ENCODE assay signal across 12 mouse cellular contexts in the genomic region with DNA sequence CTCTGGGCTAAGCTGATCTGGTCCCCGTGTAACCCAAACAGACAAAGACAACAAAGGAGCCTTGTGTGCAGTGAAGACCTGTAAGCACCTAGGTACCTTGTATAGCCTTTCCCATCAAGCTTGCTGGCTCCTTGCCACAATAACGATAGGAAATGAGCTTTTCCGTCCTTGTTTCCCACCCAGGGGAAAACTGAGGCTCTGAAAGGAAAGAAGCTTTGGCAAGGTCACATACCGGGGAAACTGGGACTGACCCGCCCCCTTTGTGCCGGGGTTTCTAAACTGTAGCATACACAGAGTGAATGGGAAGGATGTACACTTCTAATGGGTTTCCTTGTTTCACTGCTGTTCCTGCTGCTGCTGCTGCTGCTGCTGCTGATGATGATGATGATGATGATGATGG. TPM values are rescaled to one million over a fixed set of nuclear protein-coding genes. Genes with fewer than 3 reads are reported as not detected.
DNase-seq lines count a peak whose midpoint lies in the region; ATAC-seq lines count a peak whose summit lies in the region.
"Had no signal": no experiment of that assay in that cellular context is flagged by ENCODE, and none has a peak within 500 bp of the region (broad histone marks: within the 10 kb centered on the region; RNA-seq: fewer than 3 reads in every experiment).

No protein-coding gene starts in this region.

- no peak overlapping the region for H3K4me3 ChIP-seq in liver, embryonic 11.5 days (ENCODE audit: low read depth, low read length)
- no peak overlapping the region for H3K4me3 ChIP-seq in midbrain, embryonic 14.5 days (replicated peaks; ENCODE audit: low read depth, low read length)

- DNase-seq in embryo, embryonic 10.5 days (ENCODE audit: low spot score) = peak; percentile 19
- no peak for DNase-seq in embryo, embryonic 10 days (ENCODE audit: low spot score)
- DNase-seq in ZHBTc4 (ENCODE audit: low read depth, low spot score) = peak; percentile 44
- peak; percentile 43 for DNase-seq in heart, postnatal 4 days
- DNase-seq in kidney, postnatal 14 days = peak; percentile 66
- DNase-seq in liver, embryonic 11.5 days (ENCODE audit: low spot score) = no peak
- no peak for DNase-seq in midbrain, embryonic 14.5 days
- DNase-seq: cerebellum, adult 2 months; spleen, adult 18-20 months had no signal

- 64% methylated on average over 6 of the region's 6 CpGs for WGBS in liver, embryonic 11.5 days
- WGBS in midbrain, embryonic 14.5 days = 66% methylated on average over 6 of the region's 6 CpGs

- H3K9ac ChIP-seq in liver, embryonic 11.5 days (ENCODE audit: low read depth, low read length) = no peak overlapping the region
- H3K9ac ChIP-seq in midbrain, embryonic 14.5 days (replicated peaks; ENCODE audit: low read length) = no peak overlapping the region

- H3K36me3 ChIP-seq in liver, embryonic 11.5 days (ENCODE audit: control insufficient read depth, insufficient read depth, low read length) = no peaks in the 10 kb centered on the region
- H3K36me3 ChIP-seq in midbrain, embryonic 14.5 days (ENCODE audit: control insufficient read depth, insufficient read depth, low read length) = no peaks in the 10 kb centered on the region

- no peak for ATAC-seq in liver, embryonic 11.5 days (replicated peaks; ENCODE audit: low FRiP score)
- no peak for ATAC-seq in erythroid progenitor cell, adult 5-6 weeks (replicated peaks; ENCODE audit: low FRiP score, poor library complexity, severe bottlenecking)
- ATAC-seq in midbrain, embryonic 14.5 days (ENCODE audit: low FRiP score, low TSS enrichment) = no peak

- H3K4me2 ChIP-seq in liver, embryonic 11.5 days = no peak overlapping the region
- H3K4me2 ChIP-seq in midbrain, embryonic 14.5 days (ENCODE audit: low read length) = no peak overlapping the region

- no peaks in the 10 kb centered on the region for H3K27me3 ChIP-seq in liver, embryonic 11.5 days (replicated peaks; ENCODE audit: control insufficient read depth, insufficient read depth, low read length)
- no peaks in the 10 kb centered on the region for H3K27me3 ChIP-seq in midbrain, embryonic 14.5 days (ENCODE audit: control insufficient read depth, insufficient read depth, low read length)

- H3K4me1 ChIP-seq in liver, embryonic 11.5 days (replicated peaks; ENCODE audit: control insufficient read depth, insufficient read depth, low read length) = peaks cover 10% of the 10 kb centered on the region
- H3K4me1 ChIP-seq in midbrain, embryonic 14.5 days (ENCODE audit: control insufficient read depth, insufficient read depth, low read length) = peaks cover 7% of the 10 kb centered on the region; the same call in 1 of the 2 replicates

- H3K27ac ChIP-seq in liver, embryonic 11.5 days (ENCODE audit: low read depth, low read length) = no peak overlapping the region
- no peak overlapping the region for H3K27ac ChIP-seq in midbrain, embryonic 14.5 days (replicated peaks; ENCODE audit: low read depth, low read length)

- no peaks in the 10 kb centered on the region for H3K9me3 ChIP-seq in liver, embryonic 11.5 days (ENCODE audit: control insufficient read depth, low read length)
- H3K9me3 ChIP-seq in midbrain, embryonic 14.5 days (ENCODE audit: control insufficient read depth, low read length) = no peaks in the 10 kb centered on the region

RNA-seq across cellular contexts. Expression of gene Rbp2, which starts 12.1 kb away (rescaled TPM):
- not detected for total RNA-seq in heart, postnatal 4 days (2021)
- polyA plus RNA-seq in liver, embryonic 11.5 days (2014; fragmentation: Nextera tagmentation; extraction: Ambion mirVana) = 1.9 and 2.9 TPM in 2 replicates
- not detected in 2 replicates for total RNA-seq in erythroid progenitor cell, adult 5-6 weeks (2015; ENCODE audit: low replicate concordance)
- total RNA-seq in erythroid progenitor cell, adult 5-6 weeks (2017; ENCODE audit: low replicate concordance) = not detected in 2 replicates
- not detected in 2 replicates for polyA plus RNA-seq in midbrain, embryonic 14.5 days (2014; fragmentation: Nextera tagmentation; extraction: Ambion mirVana)
- total RNA-seq: hematopoietic stem cell, adult 5-6 weeks; liver, adult 2 months had no signal
- polyA plus RNA-seq: cerebellum, adult 2 months; liver, adult 2 months had no signal

Comparison
In these comparisons a context has a peak if more than half of its experiments do, and no peak if none do; other contexts are left out.
1. DNase-seq: peak in embryo, embryonic 10.5 days (single experiment), ZHBTc4 (single experiment), heart, postnatal 4 days (single experiment) and kidney, postnatal 14 days (single experiment); none in embryo, embryonic 10 days (single experiment), liver, embryonic 11.5 days (single experiment) and midbrain, embryonic 14.5 days (single experiment).